Mouse (Mus musculus): ENCODE results near the gene Ugt1a9.

- no peak for TF ChIP-seq POLR2A (IDR thresholded peaks at IDR 0.05; ENCODE audit: borderline replicate concordance, extremely low read depth, insufficient read depth, insufficient read length, poor library complexity, severe bottlenecking)
- no peak for TF ChIP-seq CTCF (IDR thresholded peaks at IDR 0.05; ENCODE audit: borderline replicate concordance, extremely low read depth, insufficient read depth, insufficient read length)
Observed at GRCm38 (mm10) chr1:88158430-88158829, 87.8 kb downstream of the Ugt1a9 start.

Data from brain, embryonic 14.5 days (tissue).